Mouse (Mus musculus) forebrain, embryonic 14.5 days (tissue): ENCODE results near the gene Dnase2a. TPM values are rescaled to one million over a fixed set of nuclear protein-coding genes. Genes with fewer than 3 reads are reported as not detected.

Experiments
- ATAC-seq: fragments of 200-750 bp; cut with Nextera tagmentation; 2 replicates; pipeline ENCODE4 v1.8.0; 2017; ENCODE audit warnings: mild to moderate bottlenecking, moderate library complexity
- DNase-seq: peaks from one replicate; pipeline ENCODE4 v3.0.0-alpha.2; 2015; ENCODE audit warnings: low spot score
- H3K27ac ChIP-seq: fragments of 300-500 bp; sonication (generic); 2 replicates; pipeline ENCODE4 v1.5.1; 2014; ENCODE audit warnings: low read depth, mild to moderate bottlenecking, control low read depth, low read length, moderate library complexity
- H3K27me3 ChIP-seq: fragments of 300-500 bp; sonication (generic); replicated peaks from 2 replicates; pipeline ENCODE4 v1.6.1; 2014; ENCODE audit warnings: low read length, control low read depth, mixed read lengths; ENCODE audit not compliant: control insufficient read depth, insufficient read depth
- H3K36me3 ChIP-seq: fragments of 300-500 bp; sonication (generic); 2 replicates; pipeline ENCODE4 v1.6.1; 2014; ENCODE audit warnings: low read length, control low read depth; ENCODE audit not compliant: control insufficient read depth, insufficient read depth
- H3K4me1 ChIP-seq: fragments of 300-500 bp; sonication (generic); 2 replicates; pipeline ENCODE4 v1.6.1; 2014; ENCODE audit warnings: antibody characterized with exemption, low read length, control low read depth; ENCODE audit not compliant: control insufficient read depth, insufficient read depth
- H3K4me2 ChIP-seq: fragments of 300-500 bp; sonication (generic); 2 replicates; pipeline ENCODE4 v1.6.1; 2014; ENCODE audit warnings: mild to moderate bottlenecking, control low read depth, low read length
- H3K4me3 ChIP-seq: fragments of 300-500 bp; sonication (generic); 2 replicates; pipeline ENCODE4 v1.5.1; 2014; ENCODE audit warnings: low read depth, low read length, control low read depth
- H3K9ac ChIP-seq: fragments of 300-500 bp; sonication (generic); 2 replicates; pipeline ENCODE4 v1.6.1; 2014; ENCODE audit warnings: mild to moderate bottlenecking, low read length, control low read depth, moderate library complexity
- H3K9me3 ChIP-seq: fragments of 300-500 bp; sonication (generic); replicated peaks from 2 replicates; pipeline ENCODE4 v1.6.1; 2016; ENCODE audit warnings: low read length, control low read depth, mixed read lengths; ENCODE audit not compliant: control insufficient read depth
- WGBS: fragments of 180-500 bp; shearing (Covaris S2); extraction: QIAGEN DNeasy Blood & Tissue Kit; methylation state at CpG from one replicate; pipeline ENCODE4 v1.1.7; 2014; 5-methylcytosine and 5-hydroxymethylcytosine counted together
- polyA plus RNA-seq: library from polyadenylated mRNA; unstranded; fragments of >200 nt; fragmentation: Nextera tagmentation; extraction: Ambion mirVana; gene quantifications from 2 replicates; pipeline ENCODE4 v1.2.1, GENCODE M21; 2014

The Dnase2a gene
- polyA plus RNA-seq, 1 experiment from 2014 or later: 4.8 TPM

DNA sequence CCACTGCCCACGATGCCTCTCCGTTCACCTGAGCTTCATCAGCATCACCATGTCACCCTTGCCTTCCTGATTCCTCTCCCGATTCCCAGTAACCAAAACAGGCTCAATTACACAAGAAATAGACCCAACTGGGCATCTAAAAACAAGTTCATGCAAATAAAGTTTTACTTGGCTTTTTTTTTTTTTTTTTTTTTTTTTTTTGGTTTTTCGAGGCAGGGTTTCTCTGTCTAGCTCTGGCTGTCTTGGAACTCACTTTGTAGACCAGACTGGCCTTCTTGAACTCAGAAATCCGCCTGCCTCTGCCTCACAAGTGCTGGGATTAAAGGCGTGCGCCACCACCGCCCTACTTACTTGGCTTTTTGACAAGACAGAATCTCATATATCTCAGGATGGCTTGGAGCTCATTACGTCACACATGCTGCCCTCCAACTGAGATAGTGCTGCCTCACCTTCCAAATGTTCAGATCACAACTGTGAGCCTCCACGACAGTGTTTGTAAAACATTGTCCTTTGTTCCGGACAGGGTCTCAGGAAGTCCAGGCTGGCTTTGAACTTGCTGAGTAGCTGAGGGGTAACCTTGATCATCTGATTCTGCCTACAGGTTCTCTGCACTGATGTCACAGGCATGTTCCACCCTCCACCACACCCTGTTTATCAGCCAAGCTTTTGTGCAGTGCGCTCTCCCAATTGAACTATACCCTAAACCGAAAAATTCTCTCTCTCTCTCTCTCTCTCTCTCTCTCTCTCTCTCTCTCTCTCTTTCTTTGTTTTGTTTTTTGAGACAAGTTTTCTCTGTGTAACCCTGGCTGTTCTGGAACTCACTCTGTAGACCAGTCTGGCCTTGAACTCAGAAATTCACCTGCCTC, 29.5 kb downstream of the Dnase2a start:
- Histone ChIP-seq H3K9ac (peak overlapping the region; percentile 93), H3K4me2 (peak overlapping the region; percentile 80), H3K4me1 (peaks cover 28% of the 10 kb centered on the region), H3K9me3 (no peaks in the 10 kb centered on the region), H3K27ac (0 out of 2 replicates have a peak overlapping the region, but pooled peaks have one; percentile 27), H3K36me3 (0 out of 2 replicates have a peak, but pooled peaks cover 1% of the 10 kb centered on the region), H3K4me3 (peak overlapping the region; percentile 83), H3K27me3 (no peaks in the 10 kb centered on the region)
- no peak for DNase-seq
- WGBS: 63% methylated on average over 13 of the region's 13 CpGs
- no peak for ATAC-seq

DNA sequence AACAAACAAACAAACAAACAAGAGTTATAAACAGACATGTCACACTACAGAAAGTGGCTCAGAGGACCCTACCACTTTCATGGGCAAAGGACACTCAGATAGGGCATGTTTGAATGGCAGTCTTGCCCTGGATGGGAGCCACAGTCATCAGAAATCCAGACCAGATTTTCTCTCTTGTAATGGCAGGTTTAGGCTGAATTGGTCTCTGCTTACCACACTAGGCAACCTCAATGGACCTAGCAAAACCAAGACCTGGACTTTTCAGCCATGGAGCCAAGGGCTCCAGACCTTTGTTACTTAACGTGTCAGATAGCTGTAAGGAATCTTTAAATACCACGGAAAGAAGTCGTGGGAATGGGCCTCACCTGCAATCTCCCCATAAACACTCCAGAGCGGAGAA, 35.3 kb downstream of the Dnase2a start:
- no peak for ATAC-seq

DNA sequence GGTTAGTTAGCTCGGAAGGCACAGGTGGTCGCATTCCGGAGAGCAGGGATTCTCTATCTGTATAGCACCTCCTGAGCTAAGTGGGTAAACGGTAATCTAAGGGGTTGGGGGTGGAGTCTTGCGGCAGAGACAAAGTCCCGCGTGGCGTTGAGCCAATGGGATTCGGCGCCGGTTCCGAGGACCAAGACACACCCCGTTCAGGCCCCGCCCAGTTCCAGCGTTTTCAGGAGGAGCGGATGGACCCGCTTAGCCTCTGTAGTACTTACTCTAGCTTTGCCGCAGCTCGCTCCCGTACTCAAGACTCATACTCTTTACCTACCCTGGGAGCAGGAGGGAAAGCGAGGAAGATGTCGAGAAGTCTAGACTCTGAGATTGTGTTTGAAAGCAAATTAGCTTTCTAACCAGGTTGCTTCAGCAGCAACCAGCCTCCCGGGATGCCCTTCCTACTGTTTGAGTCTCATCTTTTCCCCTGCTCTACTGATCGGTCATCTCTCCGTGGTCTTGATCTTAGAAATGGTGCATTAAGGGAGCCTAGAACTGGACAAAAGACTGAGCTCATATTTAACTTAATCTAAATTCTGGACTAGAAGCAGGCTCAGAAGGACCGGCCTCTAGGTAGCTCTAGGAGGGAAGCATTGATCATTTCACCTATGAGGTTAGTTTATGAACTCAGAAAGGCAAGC, 36.3 kb downstream of the Dnase2a start:
- Histone ChIP-seq H3K9me3 (no peaks in the 10 kb centered on the region), H3K36me3 (no peaks in the 10 kb centered on the region), H3K4me1 (peaks cover 11% of the 10 kb centered on the region; the same call in 1 of the 2 replicates), H3K27me3 (peaks cover 25% of the 10 kb centered on the region), H3K9ac (peak overlapping the region; percentile 17; the same call in 1 of the 2 replicates), H3K4me3 (peak overlapping the region; percentile 18), H3K4me2 (peak overlapping the region; percentile 87), H3K27ac (no peak overlapping the region)
- peak; percentile 40 for ATAC-seq
- WGBS: 1% methylated on average over 26 of the region's 26 CpGs
- DNase-seq: peak; percentile 78

More for the DNA sequence above, 35.3 kb downstream of the Dnase2a start:
- no peak for DNase-seq
- Histone ChIP-seq H3K4me1 (peaks cover 11% of the 10 kb centered on the region; the same call in 1 of the 2 replicates), H3K4me2 (no peak overlapping the region), H3K9me3 (no peaks in the 10 kb centered on the region), H3K4me3 (0 out of 2 replicates have a peak overlapping the region, but pooled peaks have one; percentile 18), H3K9ac (no peak overlapping the region), H3K27ac (no peak overlapping the region), H3K27me3 (peaks cover 25% of the 10 kb centered on the region), H3K36me3 (no peaks in the 10 kb centered on the region)
- WGBS: 16% methylated on average over 4 of the region's 4 CpGs

DNA sequence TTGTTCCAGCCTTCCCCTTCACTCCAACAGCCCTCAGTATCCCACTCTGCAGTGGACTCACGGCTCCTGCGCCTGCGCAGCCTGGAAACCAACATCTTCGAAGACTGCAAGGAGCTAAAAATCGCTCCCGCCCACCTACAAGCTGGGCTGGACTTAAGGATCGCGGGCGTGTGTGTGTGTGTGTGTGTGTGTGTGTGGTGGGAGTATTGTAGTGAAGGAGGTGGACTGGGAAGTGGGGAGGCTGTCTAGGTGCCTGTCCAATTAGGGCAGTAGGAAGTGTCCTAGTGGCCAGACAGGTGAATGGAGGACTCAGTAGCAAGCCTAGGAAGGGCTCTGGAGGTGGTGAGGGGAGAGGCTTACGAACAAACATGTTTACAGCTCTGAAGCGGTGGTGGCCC, 36.9 kb downstream of the Dnase2a start:
- DNase-seq (peak; percentile 70), ATAC-seq (peak; percentile 36; the same call in 1 of the 2 replicates)
- Histone ChIP-seq H3K4me2 (peak overlapping the region; percentile 87), H3K4me3 (peak overlapping the region; percentile 67), H3K27ac (no peak overlapping the region), H3K36me3 (no peaks in the 10 kb centered on the region), H3K9me3 (no peaks in the 10 kb centered on the region), H3K9ac (peak overlapping the region; percentile 77; the same call in 1 of the 2 replicates), H3K27me3 (peaks cover 31% of the 10 kb centered on the region), H3K4me1 (peaks cover 11% of the 10 kb centered on the region; the same call in 1 of the 2 replicates)
- under 1% methylated on average over 11 of the region's 11 CpGs for WGBS

DNA sequence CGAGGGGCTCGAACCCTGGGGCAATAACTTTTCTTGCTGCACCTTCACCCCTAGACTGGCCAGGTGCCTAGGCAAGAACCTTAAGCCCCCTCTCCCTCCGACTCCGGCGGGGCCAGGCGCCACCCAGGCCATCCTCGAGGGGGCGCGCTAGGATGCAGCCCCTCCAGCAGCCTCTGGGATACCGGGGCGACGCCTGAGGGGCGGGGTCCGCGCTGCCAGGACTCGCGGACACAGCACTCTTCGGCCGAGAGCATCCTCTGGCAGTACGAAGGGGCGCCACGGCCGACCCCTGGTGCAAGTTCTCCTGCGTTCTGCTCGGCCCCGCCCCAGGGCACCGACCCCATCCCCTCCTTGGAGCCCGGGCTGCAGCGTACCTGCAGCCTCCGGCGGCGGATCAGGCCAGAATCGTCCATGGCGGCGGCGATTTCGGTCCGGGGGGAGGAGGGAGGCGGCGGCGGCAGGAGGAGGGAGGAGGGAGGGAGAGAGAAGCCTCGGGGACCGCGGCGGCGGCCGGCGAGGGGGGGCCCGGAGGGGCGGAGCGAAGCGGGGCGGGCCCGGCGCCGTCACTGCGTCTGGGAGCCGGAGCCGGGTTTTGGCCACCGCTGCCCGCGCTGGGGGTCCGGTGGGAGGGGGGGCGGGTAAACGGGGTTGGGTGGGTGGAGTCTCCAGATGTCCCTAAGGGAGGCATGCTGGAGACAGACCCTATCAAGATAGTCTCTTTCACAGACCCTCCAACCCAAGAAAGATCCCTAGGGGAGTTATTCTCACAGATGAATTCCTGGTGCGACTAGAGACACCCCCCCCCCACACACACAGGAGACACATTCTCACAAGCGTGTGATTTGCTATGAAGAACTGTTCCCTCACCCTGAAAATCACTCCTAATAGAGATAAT, 37.5 kb downstream of the Dnase2a start:
- H3K9ac ChIP-seq: peak overlapping the region; percentile 77
- WGBS: 0% methylated on average over 38 of the region's 67 CpGs
- H3K27ac ChIP-seq: peak overlapping the region; percentile 55; the same call in 1 of the 2 replicates
- peak; percentile 55 for DNase-seq
- peaks cover 11% of the 10 kb centered on the region; the same call in 1 of the 2 replicates for H3K4me1 ChIP-seq
- H3K4me3 ChIP-seq: peak overlapping the region; percentile 67
- peaks cover 35% of the 10 kb centered on the region for H3K27me3 ChIP-seq
- no peaks in the 10 kb centered on the region for H3K9me3 ChIP-seq
- no peaks in the 10 kb centered on the region for H3K36me3 ChIP-seq
- peak overlapping the region; percentile 87 for H3K4me2 ChIP-seq
- peak; percentile 63 for ATAC-seq

DNA sequence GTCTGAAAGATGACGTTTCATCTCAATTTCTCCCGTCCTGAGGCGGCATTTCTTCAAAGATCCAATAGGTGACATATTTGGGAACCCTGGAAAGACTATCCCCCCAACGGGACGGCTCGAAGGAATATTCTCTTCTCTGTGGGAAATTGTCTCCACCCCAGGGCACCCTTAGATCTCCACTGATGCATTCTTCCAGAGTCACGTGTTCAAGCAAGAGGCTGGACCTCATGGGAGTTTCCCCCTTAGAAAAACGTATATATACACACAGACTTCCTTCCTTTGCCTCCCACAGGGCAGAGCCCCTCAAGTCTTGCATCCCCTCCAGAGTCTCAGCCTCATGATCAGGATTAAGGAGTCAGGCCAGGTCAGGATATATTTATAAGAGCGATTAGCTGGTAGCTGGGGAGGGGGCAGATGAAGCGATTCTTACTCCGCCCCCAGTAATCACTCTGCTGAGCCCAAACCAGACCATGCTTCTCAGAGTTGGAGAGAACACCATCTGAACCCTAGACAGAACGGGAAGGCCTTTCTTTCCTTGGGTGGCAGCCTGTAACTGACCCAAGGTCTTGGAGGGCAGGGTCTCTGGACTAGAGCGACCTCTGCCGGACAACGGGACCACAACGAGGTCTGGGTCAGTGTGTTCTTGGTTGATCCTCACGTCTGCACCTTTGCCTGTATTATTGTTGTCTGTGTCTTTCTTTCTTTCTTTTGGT, 38.3 kb downstream of the Dnase2a start, which contains the start of gene Rtbdn:
Gene Rtbdn (plus strand): TSS at position 464 of the 713 bp plus-strand sequence.
- Histone ChIP-seq H3K9me3 (no peaks in the 10 kb centered on the region), H3K4me2 (peak within 1 kb of the TSS; percentile 87), H3K27ac (peak within 1 kb of the TSS; percentile 55; the same call in 1 of the 2 replicates), H3K4me1 (peaks cover 11% of the 10 kb centered on the region; the same call in 1 of the 2 replicates), H3K4me3 (peak within 1 kb of the TSS; percentile 67), H3K9ac (peak within 1 kb of the TSS; percentile 77), H3K36me3 (no peaks in the 10 kb centered on the region), H3K27me3 (peaks cover 35% of the 10 kb centered on the region)
- WGBS: 7% methylated on average over 17 of the region's 17 CpGs
- DNase-seq (peak; percentile 34), ATAC-seq (no peak)

DNA sequence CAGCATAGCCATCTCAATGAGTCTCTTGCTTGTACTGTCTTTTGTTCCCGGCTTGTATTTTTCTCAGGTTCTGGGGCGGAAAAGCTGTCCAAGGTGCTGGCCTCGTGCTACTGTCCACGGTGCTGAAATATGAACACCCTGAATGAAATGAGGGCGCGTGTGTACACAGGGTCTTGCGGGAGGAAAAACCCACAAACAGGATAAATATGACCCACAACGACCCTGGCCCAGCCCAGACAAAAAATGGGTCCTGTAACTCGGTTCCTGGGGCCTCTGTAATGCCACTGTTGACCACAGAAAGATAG, 38.8 kb downstream of the Dnase2a start:
- no peak overlapping the region for H3K27ac ChIP-seq
- no peak for ATAC-seq
- peak overlapping the region; percentile 87 for H3K4me2 ChIP-seq
- 12% methylated on average over 9 of the region's 9 CpGs for WGBS
- H3K27me3 ChIP-seq: peaks cover 35% of the 10 kb centered on the region
- no peaks in the 10 kb centered on the region for H3K36me3 ChIP-seq
- DNase-seq: peak; percentile 23
- peaks cover 11% of the 10 kb centered on the region; the same call in 1 of the 2 replicates for H3K4me1 ChIP-seq
- H3K9ac ChIP-seq: peak overlapping the region; percentile 77; the same call in 1 of the 2 replicates
- no peak overlapping the region for H3K4me3 ChIP-seq
- no peaks in the 10 kb centered on the region for H3K9me3 ChIP-seq
